Mouse (Mus musculus) spleen, postnatal 14 days (tissue): Measurements from ENCODE around the gene Gjb3.

Experiments
- DNase-seq, 2 experiments: peaks; one replicate each; pipeline ENCODE4 v3.0.0; 2021 to 2022; ENCODE audit warnings: low spot score in 2 of 2

The Gjb3 gene

DNA sequence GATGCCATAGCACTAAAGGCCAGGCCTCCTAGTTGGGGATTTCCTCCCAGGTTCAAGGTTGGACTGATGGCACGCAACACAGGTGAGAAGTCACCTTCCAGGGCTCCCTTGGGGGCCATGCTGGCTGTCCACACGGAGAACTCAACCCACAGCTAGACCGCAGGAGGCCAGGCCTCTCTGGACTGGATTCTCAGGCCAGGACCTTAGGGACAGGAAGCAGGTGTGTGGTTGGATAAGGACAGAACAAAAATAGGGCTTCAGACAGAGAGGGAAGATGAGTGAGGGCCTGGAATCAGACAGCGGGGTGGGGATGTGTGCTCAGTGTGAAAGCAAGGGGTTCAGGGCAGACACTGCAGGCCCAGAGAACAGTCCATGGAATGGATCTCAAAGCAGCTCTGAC lies 43.7 kb downstream of the Gjb3 start:
- DNase-seq = no peak

DNA sequence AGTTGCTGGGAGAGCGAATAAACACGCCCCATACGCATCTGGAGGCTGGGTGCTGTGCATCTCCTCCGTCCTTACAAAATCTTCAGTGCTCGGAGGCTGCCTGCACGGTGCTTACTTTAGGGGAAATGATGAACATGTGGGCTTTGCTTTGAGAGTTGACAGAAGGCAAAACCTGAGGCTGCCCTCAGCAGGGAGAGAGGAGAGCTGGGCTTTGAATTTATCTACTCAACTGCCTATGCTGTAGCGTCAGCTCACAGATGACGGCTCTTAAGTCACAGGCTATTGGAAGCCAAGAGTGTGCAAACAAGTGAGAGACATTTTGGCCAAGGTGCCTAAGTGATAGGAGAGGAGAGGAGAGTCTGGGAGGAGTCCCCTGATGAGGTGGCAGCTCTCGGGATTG lies 51.4 kb downstream of the Gjb3 start:
- no peak for DNase-seq

DNA sequence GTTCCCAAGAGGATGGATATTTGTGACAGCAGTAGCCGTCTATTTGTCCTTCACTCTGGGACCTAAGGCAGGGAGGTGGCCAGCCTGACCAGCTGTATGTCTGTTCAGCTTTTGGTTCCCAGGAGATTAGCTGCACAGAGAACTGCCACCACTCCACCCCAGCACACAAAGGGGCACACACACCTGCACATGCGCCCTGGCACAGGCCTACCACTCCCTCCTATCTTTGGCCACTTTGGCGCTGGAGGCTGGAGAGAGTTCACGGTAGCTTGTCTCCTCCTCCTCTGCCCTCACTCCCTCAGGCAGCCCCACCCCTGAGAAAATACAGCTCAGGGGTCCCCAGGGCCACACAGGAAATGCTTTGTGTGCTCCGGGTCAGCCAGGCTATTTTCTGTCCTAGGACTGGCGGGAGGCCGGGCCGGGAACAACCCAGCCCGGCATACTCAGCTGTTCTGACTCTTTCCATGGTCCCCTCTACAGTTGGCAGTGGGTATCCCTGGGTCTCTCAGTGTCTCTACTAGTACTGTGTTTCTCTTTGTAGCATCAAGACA lies 52.1 kb downstream of the Gjb3 start:
- no peak for DNase-seq
